8 mouse cellular contexts compared by ENCODE assay signal in the genomic region with DNA sequence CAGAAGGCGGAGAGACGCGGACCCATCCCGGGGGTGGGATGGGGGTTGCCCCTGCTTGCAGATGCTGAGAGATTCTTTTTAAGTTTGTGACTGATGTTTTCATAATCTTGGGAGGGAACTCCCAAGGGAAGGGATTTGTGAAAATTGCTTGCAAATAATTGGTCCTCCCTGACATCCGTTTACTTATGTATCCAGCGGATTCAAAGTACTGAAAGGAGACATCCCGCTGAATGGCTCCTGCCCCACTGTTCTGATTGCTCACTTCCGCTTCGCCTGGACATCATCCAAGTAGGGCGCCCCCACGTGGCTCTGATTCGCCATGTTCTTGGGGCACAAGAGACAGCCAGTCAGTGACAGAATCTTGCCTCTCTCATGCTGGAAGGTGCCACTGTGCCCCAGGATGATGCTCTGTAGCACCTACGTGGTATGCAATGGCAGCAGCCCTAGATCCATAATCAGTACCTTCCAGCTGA.
A peak's percentile ranks its signal among the peaks of the same experiment; 100 is the strongest.
DNase-seq lines count a peak whose midpoint lies in the region; ATAC-seq and TF ChIP-seq lines count a peak whose summit lies in the region.

No protein-coding gene starts in this region.

- 0 out of 2 replicates have a peak, but pooled peaks cover 4% of the 10 kb centered on the region for H3K4me1 ChIP-seq in bone marrow macrophage, adult 2 months (ENCODE audit: control insufficient read depth, insufficient read depth, low read length)
- H3K4me1 ChIP-seq in forebrain, embryonic 12.5 days, result peaks cover 35% of the 10 kb centered on the region
- peaks cover 21% of the 10 kb centered on the region for H3K4me1 ChIP-seq in heart, embryonic 16.5 days (ENCODE audit: control insufficient read depth, insufficient read depth, low read length)
- no peaks in the 10 kb centered on the region for H3K4me1 ChIP-seq in liver, embryonic 12.5 days

- H3K36me3 ChIP-seq in forebrain, embryonic 12.5 days (replicated peaks), result no peaks in the 10 kb centered on the region
- H3K36me3 ChIP-seq in heart, embryonic 16.5 days (ENCODE audit: control insufficient read depth, insufficient read depth), result no peaks in the 10 kb centered on the region
- H3K36me3 ChIP-seq in liver, embryonic 12.5 days, result no peaks in the 10 kb centered on the region
- no peaks in the 10 kb centered on the region for H3K36me3 ChIP-seq in myocyte (ENCODE audit: control insufficient read depth, insufficient read depth)

- peaks cover 71% of the 10 kb centered on the region for H3K27me3 ChIP-seq in forebrain, embryonic 12.5 days
- peaks cover 73% of the 10 kb centered on the region for H3K27me3 ChIP-seq in heart, embryonic 16.5 days (ENCODE audit: control insufficient read depth, insufficient read depth, low read length)
- peaks cover 74% of the 10 kb centered on the region for H3K27me3 ChIP-seq in liver, embryonic 12.5 days (replicated peaks)
- H3K27me3 ChIP-seq in myocyte (ENCODE audit: control insufficient read depth, insufficient read depth, insufficient read length), result peaks cover 31% of the 10 kb centered on the region

- H3K4me2 ChIP-seq in forebrain, embryonic 12.5 days, result peak overlapping the region; percentile 87
- peak overlapping the region; percentile 82 for H3K4me2 ChIP-seq in heart, embryonic 16.5 days (ENCODE audit: low read depth, low read length)
- peak overlapping the region; percentile 49 for H3K4me2 ChIP-seq in liver, embryonic 12.5 days
- H3K4me2 ChIP-seq in myocyte (ENCODE audit: low read depth), result peak overlapping the region; percentile 84

- 1% methylated on average over 13 of the region's 13 CpGs for WGBS in forebrain, embryonic 12.5 days
- WGBS in heart, embryonic 16.5 days, result under 1% methylated on average over 13 of the region's 13 CpGs
- WGBS in liver, embryonic 12.5 days (ENCODE audit: insufficient replicate concordance), result 1% methylated on average over 13 of the region's 13 CpGs

- H3K9ac ChIP-seq in forebrain, embryonic 12.5 days, result peak overlapping the region; percentile 55
- H3K9ac ChIP-seq in heart, embryonic 16.5 days (ENCODE audit: low read length), result peak overlapping the region; percentile 63
- no peak overlapping the region for H3K9ac ChIP-seq in liver, embryonic 12.5 days

- H3K9me3 ChIP-seq in forebrain, embryonic 12.5 days, result no peaks in the 10 kb centered on the region
- H3K9me3 ChIP-seq in heart, embryonic 16.5 days (replicated peaks; ENCODE audit: control insufficient read depth, low read length), result no peaks in the 10 kb centered on the region
- no peaks in the 10 kb centered on the region for H3K9me3 ChIP-seq in liver, embryonic 12.5 days (replicated peaks)

- peak; percentile 30; the same call in 1 of the 2 replicates for ATAC-seq in forebrain, embryonic 12.5 days (ENCODE audit: low FRiP score)
- 0 out of 2 replicates have a peak, but pooled peaks have one; percentile 40 for ATAC-seq in heart, embryonic 16.5 days (replicated peaks; ENCODE audit: extremely low read depth, insufficient read depth, low FRiP score)
- ATAC-seq in liver, embryonic 12.5 days, result no peak

- H3K79me2 ChIP-seq in myocyte (ENCODE audit: control insufficient read depth, insufficient read depth), result no peaks in the 10 kb centered on the region

- H3ac ChIP-seq in myocyte (ENCODE audit: control insufficient read depth, insufficient read length), result peak overlapping the region; percentile 28

- TF ChIP-seq CTCF in bone marrow macrophage, adult 2 months (IDR thresholded peaks at IDR 0.05; ENCODE audit: low read depth, low read length), result peak; percentile 24; the same call in 1 of the 2 replicates

- H3K27ac ChIP-seq in bone marrow macrophage, adult 2 months (ENCODE audit: insufficient read depth, low read depth, low read length), result no peak overlapping the region
- H3K27ac ChIP-seq in forebrain, embryonic 12.5 days, result no peak overlapping the region
- no peak overlapping the region for H3K27ac ChIP-seq in heart, embryonic 16.5 days (ENCODE audit: low read length)
- H3K27ac ChIP-seq in liver, embryonic 12.5 days, result no peak overlapping the region

- no peak for TF ChIP-seq POLR2A in bone marrow macrophage, adult 2 months (IDR thresholded peaks at IDR 0.05; ENCODE audit: borderline replicate concordance, low read depth, low read length)
- TF ChIP-seq POLR2A in myocyte (IDR thresholded peaks at IDR 0.05; ENCODE audit: insufficient read length, low read depth), result no peak

- peak; percentile 44 for DNase-seq in 416B (ENCODE audit: low read depth)
- peak; percentile 87 for DNase-seq in kidney, postnatal 25 days
- DNase-seq in spleen, postnatal 36 days (ENCODE audit: low spot score in 2 of 2), result peak; percentile 57 to 59

- H3K4me3 ChIP-seq in bone marrow macrophage, adult 2 months (ENCODE audit: insufficient read depth, low read length), result peak overlapping the region; percentile 57
- peak overlapping the region; percentile 44 for H3K4me3 ChIP-seq in forebrain, embryonic 12.5 days (replicated peaks)
- H3K4me3 ChIP-seq in heart, embryonic 16.5 days (ENCODE audit: low read length), result peak overlapping the region; percentile 54
- peak overlapping the region; percentile 21 for H3K4me3 ChIP-seq in liver, embryonic 12.5 days
- peak overlapping the region; percentile 40 for H3K4me3 ChIP-seq in myocyte

TF ChIP-seq in myocyte, 11 proteins besides CTCF, POLR2A, EP300 and RAD21:
- TF ChIP-seq POLR2AphosphoS2 (IDR thresholded peaks at IDR 0.05; ENCODE audit: insufficient read length, low read depth), result peak; percentile 7
- TF ChIP-seq TCF3 (IDR thresholded peaks at IDR 0.05; ENCODE audit: insufficient read length, low read depth), result no peak
